Mouse (Mus musculus) erythroblast, embryonic 14.5 days (primary cell): ENCODE measurements around the gene Golph3.

Source experiments
- GATA1 ChIP-seq: IDR thresholded peaks from 2 replicates; pipeline ENCODE4 v1.6.1; 2012; ENCODE audit warnings: low read length, inconsistent platforms, mixed read lengths
- TAL1 ChIP-seq: IDR thresholded peaks from 3 replicates; pipeline ENCODE4 v1.6.1; 2012; ENCODE audit warnings: low read length, inconsistent platforms, mixed read lengths

DNA sequence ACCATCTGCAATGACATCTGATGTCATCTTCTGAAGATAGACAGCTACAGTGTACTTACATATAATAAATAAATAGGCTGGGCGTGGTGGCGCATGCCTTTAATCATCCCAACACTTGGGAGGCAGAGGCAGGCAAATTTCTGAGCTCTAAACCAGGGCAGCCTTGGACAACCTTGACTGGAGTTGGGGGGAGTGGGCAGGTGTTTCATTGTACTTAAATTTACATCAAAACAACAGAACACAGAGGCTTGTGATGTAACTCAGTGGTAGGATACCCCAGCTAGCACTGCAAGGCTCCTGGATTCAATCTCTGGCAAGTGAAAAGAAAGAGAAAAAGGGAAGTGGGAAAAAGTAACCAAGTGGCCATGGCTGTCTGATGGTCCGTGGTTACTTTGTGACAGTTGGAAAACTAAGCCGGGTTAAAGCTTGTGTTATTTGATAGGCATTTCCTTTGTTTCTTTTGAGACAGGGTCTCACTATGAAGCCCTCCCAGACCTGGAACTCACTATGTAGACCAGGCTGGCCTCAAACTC lies 46.1 kb upstream of the Golph3 start:
- TF ChIP-seq GATA1: no peak
- no peak for TF ChIP-seq TAL1
